Mouse (Mus musculus) heart, embryonic 13.5 days (tissue): ENCODE measurements around the gene Olfr791. TPM values are rescaled to one million over a fixed set of nuclear protein-coding genes. Genes with fewer than 3 reads are reported as not detected.

Experiments
- polyA plus RNA-seq: library from polyadenylated mRNA; unstranded; fragments of >200 nt; fragmentation: Nextera tagmentation; extraction: Ambion mirVana; gene quantifications from 2 replicates; pipeline ENCODE4 v1.2.1, GENCODE M21; 2015

The Olfr791 gene
- polyA plus RNA-seq, 1 experiment from 2014 or later: not detected

Other genes with a start within 250 kb of the Olfr791 start
- not detected in 2 replicates for gene Olfr780, start 203.7 kb upstream of the Olfr791 start, polyA plus RNA-seq
- gene Olfr781, start 192.9 kb upstream of the Olfr791 start, polyA plus RNA-seq: not detected in 2 replicates
- not detected in 2 replicates for gene Olfr782, start 172.9 kb upstream of the Olfr791 start, polyA plus RNA-seq
- gene Olfr784, start 137.7 kb upstream of the Olfr791 start, polyA plus RNA-seq: 0.07 TPM in 1 of 2 replicates, not detected in the other
- gene Olfr785, start 116.4 kb upstream of the Olfr791 start, polyA plus RNA-seq: not detected in 2 replicates
- not detected in 2 replicates for gene Olfr786, start 94.5 kb upstream of the Olfr791 start, polyA plus RNA-seq
- not detected in 2 replicates for gene Olfr787, start 59.9 kb upstream of the Olfr791 start, polyA plus RNA-seq
- not detected in 2 replicates for gene Olfr788, start 50.8 kb upstream of the Olfr791 start, polyA plus RNA-seq
- not detected in 2 replicates for gene Olfr789, start 37.0 kb upstream of the Olfr791 start, polyA plus RNA-seq
- not detected in 2 replicates for gene Olfr790, start 23.3 kb upstream of the Olfr791 start, polyA plus RNA-seq
- not detected in 2 replicates for gene Olfr792, start 17.4 kb downstream of the Olfr791 start, polyA plus RNA-seq
- not detected in 2 replicates for gene Olfr794, start 45.9 kb downstream of the Olfr791 start, polyA plus RNA-seq
- not detected in 2 replicates for gene Olfr796, start 90.8 kb downstream of the Olfr791 start, polyA plus RNA-seq
- not detected in 2 replicates for gene Olfr798, start 106.1 kb downstream of the Olfr791 start, polyA plus RNA-seq
- gene Olfr799, start 115.7 kb downstream of the Olfr791 start, polyA plus RNA-seq: not detected in 2 replicates
- gene Olfr800, start 135.9 kb downstream of the Olfr791 start, polyA plus RNA-seq: not detected in 2 replicates
- not detected in 2 replicates for gene Olfr801, start 152.1 kb downstream of the Olfr791 start, polyA plus RNA-seq
- gene Olfr802, start 166.4 kb downstream of the Olfr791 start, polyA plus RNA-seq: not detected in 2 replicates
- not detected in 2 replicates for gene Olfr803, start 172.5 kb downstream of the Olfr791 start, polyA plus RNA-seq
- gene Olfr804, start 181.4 kb downstream of the Olfr791 start, polyA plus RNA-seq: not detected in 2 replicates
- not detected in 2 replicates for gene Olfr805, start 207.6 kb downstream of the Olfr791 start, polyA plus RNA-seq
- gene Olfr806, start 220.1 kb downstream of the Olfr791 start, polyA plus RNA-seq: not detected in 2 replicates
- not detected in 2 replicates for gene Olfr807, start 236.0 kb downstream of the Olfr791 start, polyA plus RNA-seq
- not detected in 2 replicates for gene Olfr808, start 243.7 kb downstream of the Olfr791 start, polyA plus RNA-seq